Mouse (Mus musculus): ENCODE results near the gene Myo1e. TPM values are rescaled to one million over a fixed set of nuclear protein-coding genes. Genes with fewer than 3 reads are reported as not detected.

Myo1e gene
- total RNA-seq, 2 experiments from 2014 or later = 10.6 to 12.2 TPM

DNA sequence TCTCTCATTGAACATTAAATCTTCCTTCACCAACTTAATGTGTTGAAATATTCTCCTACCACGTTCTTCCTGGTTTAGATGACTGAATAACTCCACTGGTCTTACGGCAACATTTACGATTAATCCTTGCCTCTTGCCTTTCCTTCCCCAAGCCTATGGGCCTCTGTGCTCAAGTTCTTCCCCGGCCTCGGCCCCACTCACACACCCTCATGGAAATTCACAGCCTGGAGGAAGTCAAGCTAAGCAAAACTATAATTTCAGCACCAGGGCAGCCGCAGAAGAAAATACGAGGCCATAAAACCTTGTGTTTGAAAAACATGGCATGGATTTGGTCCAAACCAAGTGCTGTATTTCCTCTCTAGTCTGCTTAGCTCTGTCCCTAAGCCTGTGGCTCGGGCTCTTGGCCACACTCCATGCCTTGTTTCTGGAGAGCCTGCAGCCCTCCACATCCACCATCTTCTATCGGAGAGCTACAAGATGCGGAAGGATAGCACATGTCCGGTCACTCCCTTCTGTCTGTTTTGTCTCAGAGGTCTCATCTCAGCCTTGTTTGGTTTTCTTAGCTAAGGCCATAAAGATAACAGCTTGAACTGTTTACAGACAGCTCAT, 124.7 kb downstream of the Myo1e start:
- intact Hi-C loops (cut with DNase I) = no loop called here
- DNase-seq (ENCODE audit: low spot score) = no peak

DNA sequence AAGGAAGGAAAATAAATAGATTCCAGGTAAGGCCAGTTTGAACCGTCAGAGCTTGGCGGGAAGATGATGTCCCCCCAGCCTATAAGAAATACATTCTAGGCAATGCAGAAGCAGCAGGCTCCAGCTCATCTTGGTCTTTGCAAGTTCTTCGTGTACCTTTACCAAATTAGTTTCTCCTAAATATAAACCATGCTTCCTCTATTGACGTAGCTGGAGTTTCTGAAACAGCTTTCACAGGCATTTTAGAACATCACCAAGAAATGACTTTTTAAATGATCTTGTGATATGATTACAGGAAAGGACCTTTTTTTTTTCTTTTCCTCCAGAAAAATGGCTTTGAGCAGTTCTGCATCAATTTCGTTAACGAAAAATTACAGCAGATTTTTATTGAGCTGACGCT, 131.2 kb downstream of the Myo1e start:
- no peak for DNase-seq (ENCODE audit: low spot score)
- intact Hi-C loops (cut with DNase I) = no loop called here

DNA sequence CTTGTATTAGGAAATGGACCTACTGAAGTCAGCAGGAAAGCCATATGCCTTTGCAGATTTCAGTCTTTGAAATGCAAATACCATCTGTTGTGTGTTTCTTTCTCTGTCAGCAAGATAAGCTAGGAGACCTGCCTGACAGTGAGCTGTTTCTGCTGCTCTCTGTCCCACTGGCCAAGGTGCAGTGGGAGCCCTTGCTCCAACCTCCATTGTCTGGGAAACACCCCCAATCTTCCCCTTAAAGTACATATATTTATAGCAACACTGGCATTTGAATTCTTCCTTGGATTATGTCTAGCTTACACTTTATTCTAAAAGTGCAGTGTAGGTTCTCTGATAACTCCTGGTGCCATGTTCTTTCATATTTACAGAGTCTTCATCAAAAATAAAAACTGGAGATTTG, 131.7 kb downstream of the Myo1e start:
- intact Hi-C loops (cut with DNase I) = no loop called here
- no peak for DNase-seq (ENCODE audit: low spot score)

DNA sequence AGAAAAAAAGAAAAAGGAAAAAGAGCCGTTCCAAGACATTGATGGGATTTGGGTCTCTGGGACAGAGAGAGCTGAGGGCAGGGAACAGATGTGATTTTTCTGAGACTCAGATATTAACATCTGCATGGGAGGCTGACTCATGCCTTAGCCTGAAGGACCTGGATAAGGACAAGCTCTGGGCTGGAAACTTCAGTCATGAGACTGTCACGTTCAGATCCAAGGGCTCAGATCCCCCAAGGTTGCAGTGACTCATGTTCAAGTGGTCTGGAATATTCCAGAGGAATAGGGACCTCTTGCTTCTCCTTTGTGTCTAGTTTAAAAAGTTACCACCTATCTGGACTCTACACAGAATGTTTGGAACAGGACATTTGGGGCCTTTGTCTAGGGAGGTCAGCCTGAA, 142.1 kb downstream of the Myo1e start:
- no peak for DNase-seq (ENCODE audit: low spot score)
- intact Hi-C loops (cut with DNase I) = no loop called here

DNA sequence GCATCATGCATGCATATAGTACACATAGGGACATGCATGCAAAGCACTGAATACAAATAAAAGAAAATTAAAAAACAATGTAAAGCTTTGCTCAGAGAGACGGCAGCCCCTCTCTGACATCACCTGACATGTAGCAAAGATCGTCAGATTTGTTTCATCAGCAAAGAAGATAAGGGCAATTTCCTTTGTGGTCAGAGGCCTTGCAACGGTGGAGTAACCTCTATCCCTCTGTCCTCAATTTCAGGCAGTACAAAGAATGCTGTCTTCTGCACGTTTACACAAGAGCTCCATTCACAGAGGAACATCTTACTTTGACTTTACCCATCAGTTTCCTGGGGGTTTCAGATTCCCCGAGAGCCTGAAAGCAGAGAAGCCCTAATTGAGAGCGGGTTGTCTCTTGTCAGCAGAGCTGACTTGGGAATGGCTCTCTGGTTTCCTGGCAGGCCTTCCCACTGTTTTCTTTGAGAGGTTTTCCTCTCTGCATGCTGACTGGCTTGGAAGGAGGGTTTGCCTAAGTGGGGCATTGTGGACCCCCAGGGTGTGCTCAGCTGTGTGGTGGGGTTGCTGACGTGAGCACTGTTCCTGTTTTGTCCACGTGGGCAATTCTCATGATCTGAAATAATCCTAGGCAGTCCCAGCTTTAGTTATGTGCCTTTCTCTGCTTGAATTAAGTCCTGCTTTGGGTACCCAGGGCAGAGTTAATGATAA, 144.6 kb downstream of the Myo1e start:
- intact Hi-C loops (cut with DNase I) = no loop called here
- DNase-seq (ENCODE audit: low spot score) = no peak

DNA sequence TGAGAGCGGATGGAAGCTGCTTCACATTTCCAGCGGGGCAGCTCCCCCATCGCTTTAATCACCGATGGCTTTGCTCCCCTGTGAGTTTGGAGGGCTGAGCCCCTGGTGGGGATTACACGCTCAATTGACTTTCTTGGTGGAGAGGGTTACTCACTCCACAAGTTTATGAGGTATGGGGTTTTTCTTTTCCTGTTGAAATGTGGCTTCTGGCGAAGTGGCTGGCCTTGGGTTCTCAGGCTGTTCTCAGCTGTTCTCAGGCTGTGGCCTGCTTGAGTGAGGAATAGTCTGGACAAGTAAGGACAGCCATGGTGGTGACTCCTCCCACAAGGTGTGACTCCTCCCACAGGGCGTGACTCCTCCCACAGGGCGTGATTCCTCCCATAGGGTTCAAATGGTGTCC, 149.1 kb downstream of the Myo1e start:
- DNase-seq (ENCODE audit: low spot score) = no peak
- intact Hi-C loops (cut with DNase I) = no loop called here

DNA sequence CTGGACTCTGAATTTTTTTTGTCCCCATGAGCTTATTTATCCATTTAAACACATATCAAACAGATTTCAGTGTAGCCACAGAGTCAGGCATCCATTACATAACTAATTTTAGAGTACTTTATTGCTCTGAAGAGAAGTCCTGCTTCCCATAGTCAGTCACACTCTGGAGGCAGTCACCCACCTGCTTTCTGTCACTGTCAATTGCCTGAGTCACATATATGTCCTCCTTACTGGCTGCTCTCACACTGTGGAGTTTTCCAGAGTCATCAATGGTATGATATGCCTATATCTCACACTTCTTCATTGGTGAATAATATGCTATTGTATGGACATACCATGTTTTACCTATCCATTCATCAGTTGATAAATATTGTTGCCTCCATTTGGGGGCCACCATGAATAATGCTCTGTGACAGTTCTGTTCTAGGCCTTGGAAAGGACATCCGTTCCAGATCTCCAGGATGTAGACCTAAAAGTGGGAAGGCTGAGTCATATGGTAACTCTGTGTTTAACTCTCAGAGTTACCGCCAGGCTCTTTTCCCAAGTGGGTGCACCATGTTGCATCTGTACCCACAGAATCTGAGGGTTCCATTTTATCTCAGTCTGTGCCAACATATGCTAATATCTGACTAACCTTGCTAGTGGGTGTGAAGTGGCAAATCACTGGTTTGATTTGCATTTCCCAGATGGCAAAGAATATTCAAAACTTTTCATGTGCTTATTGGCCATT, 152.4 kb downstream of the Myo1e start:
- intact Hi-C loops (cut with DNase I) = no loop called here
- DNase-seq (ENCODE audit: low spot score) = no peak

DNA sequence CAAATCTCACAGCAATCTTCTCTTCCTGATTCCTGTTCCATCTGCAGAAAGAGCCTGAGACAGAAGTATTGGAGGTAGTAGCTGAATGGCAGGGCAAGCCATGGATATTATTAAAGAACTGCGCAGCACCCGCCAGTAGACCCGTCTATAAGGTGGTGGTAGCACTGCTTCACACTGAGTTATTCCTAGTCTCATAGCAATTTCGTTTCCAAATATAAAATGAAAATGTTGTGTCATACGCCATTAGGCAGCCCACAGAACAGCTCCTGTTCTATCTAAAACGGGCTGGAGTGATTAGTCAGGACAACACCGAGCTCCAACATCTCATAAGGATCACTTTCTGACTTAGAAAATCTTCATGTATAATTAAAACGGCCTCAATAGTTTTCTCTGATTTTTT, 157.6 kb downstream of the Myo1e start:
- intact Hi-C loops (cut with DNase I) = loop anchor here (5.0 kb wide), 1 partner anchor 157 kb away; the partner anchor contains the start of gene Myo1e
- no peak for DNase-seq (ENCODE audit: low spot score)

DNA sequence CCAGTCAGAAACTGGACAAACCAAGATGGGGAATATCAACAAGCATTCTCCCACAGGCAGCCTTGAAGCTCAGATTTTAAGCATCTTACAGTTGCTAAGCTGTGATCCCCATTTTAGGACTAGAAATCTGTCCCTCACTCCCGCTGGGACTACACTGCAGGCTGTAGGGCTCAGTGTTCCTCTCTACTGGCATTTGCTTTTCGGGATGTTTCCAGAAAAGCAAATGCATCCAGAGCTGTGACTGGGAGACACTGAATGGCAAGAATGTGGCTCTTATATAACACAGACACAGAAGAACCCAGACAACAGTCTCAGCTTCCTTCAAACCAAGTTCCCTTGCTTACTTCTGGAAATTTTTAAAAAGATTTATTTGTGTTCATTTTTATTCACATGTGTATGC, 158.8 kb downstream of the Myo1e start:
- DNase-seq (ENCODE audit: low spot score) = no peak
- intact Hi-C loops (cut with DNase I) = loop anchor here (5.0 kb wide), 1 partner anchor 159 kb away; the partner anchor contains the start of gene Myo1e

DNA sequence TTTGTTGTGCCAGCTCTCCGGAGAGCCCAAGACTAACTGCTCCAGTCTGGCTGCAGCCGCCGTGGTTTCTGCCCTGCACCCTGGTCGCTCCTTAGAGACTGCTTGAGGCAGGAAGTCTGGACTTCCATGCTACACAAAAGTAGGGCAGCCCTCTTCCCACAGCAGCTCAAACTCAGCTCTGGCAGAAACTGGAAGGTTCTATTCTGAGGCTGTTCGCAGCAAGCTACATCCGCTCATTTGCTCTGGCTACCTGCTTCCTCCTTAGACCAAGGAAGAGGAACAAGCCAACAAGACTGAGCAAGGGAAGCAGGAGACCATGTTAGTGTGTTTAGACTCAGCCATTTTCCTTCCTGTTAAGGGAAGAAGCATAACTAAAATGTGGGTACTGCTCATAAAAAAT, 159.7 kb downstream of the Myo1e start:
- intact Hi-C loops (cut with DNase I) = loop anchor here (5.0 kb wide), 1 partner anchor 160 kb away; the partner anchor contains the start of gene Myo1e
- no peak for DNase-seq (ENCODE audit: low spot score)

DNA sequence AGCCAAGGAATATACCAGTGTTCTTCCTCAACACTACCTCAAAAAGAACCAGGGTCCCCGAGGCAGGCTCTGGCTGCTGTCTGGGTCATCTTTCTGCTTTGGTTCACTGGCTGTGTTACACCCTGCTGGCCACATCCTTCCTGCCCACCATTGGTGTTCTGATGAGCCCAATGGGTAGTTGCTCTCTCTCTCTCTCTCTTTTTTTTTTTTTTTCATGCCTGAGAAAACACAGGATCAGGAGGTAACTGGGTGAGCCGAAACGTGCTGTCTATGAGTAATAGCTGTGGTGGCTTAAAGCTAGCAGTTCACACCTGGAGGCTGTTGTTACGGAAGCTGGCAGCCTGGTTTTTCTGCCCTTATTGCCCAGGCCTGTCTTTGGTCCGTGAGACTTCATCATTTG, 164.5 kb downstream of the Myo1e start:
- no peak for DNase-seq (ENCODE audit: low spot score)
- intact Hi-C loops (cut with DNase I) = no loop called here

DNA sequence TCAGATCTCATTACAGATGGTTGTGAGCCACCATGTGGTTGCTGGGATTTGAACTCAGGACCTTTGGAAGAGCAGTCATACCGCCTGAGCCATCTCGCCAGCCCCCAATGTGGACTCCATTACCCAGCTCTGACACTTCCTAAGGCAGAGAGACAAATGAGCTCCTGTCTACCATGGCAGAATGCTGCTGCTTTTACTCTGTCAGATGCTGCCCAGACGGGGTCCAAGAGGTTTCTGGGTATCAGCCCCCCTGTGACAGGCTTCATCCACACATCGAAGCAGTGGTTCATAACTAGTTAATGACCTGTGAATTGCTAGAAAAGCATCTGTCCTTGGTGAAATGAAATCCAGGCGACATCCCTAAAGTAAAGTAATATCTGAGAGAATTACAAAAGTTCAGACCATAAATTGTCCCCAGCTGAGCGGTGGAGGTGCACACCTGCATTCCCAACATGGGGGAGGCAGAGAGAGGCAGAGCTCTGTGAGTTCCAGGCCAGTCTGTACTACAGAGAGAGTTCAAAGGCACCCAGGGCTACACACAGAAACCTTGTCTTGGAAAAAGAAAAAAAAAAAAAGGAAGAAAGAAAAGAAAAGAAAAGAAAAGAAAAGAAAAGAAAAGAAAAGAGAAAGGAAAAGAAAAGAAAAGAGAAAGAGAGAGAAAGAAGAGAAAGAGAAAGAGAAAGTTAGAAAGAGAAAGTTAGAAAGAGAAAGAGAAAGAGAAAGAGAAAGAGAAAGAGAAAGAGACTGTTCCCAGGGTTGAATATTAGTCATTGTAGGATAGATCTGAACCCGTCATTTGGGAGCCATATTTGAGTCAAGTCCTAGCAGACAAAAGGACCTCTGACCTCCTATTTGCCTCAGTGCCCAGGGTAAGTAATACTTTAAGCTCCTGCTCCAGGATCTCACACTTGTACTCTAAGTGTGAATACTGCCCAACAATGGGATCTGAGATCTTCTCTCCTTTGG, 172.6 kb downstream of the Myo1e start:
- intact Hi-C loops (cut with DNase I) = no loop called here
- no peak for DNase-seq (ENCODE audit: low spot score)

DNA sequence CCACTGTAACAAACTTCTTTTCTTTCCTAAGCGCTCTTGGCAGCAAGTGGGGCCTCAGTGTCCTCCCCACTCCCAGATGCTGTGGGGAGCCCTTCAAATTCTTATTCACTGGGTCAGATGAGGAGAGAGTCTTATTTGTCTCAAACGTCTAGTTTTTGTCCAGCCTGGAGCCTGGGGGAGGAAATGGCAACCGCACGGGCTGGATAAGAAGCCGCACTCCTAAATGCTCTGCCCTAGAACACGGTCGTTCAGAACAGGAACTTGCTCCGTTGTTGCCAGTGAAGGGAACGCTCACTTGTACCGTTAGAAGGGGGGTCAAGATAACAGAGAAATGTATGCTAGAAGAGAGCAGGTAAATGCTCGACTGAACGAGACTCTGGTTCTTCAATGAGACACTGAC, 174.9 kb downstream of the Myo1e start:
- intact Hi-C loops (cut with DNase I) = no loop called here
- DNase-seq (ENCODE audit: low spot score) = no peak

DNA sequence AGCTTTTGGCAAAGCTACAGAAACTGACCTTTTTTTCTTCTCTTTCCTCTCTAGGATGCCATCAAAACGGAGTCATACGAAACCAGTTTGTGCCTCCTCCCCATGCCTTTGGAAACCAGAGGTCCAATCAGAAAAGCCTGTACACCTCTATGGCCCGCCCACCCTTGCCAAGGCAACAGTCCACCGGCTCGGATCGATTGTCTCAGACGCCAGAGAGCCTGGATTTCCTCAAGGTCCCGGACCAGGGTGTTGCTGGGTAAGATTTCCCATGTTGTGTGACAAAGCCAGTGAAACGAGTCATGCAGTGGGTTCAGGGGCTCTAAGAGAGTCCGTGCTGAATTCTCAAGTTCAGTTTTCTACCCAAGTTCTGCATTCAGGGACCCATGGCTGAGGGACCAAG, 176.6 kb downstream of the Myo1e start:
- intact Hi-C loops (cut with DNase I) = no loop called here

DNA sequence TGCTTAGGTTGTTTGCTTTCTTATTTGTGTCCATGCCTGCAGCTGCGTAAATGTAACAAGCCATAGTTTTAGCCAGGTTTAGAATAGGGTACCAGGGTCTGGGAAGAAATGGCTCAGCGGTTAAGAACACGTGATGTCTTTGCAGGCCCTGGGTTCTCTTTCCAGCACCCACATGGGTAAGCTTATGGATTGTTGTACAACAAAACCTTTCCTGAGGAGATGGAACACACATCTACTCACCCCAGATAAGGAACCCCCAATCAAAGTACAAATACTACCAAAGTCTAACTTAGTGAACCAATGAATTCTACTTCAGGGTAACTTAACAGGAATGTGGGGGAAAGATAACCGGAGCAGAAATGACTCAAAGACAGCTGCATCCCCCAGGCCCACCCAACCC, 177.3 kb downstream of the Myo1e start:
- no peak for DNase-seq (ENCODE audit: low spot score)

More for the DNA sequence above, 176.6 kb downstream of the Myo1e start:
- no peak for DNase-seq (ENCODE audit: low spot score)

DNA sequence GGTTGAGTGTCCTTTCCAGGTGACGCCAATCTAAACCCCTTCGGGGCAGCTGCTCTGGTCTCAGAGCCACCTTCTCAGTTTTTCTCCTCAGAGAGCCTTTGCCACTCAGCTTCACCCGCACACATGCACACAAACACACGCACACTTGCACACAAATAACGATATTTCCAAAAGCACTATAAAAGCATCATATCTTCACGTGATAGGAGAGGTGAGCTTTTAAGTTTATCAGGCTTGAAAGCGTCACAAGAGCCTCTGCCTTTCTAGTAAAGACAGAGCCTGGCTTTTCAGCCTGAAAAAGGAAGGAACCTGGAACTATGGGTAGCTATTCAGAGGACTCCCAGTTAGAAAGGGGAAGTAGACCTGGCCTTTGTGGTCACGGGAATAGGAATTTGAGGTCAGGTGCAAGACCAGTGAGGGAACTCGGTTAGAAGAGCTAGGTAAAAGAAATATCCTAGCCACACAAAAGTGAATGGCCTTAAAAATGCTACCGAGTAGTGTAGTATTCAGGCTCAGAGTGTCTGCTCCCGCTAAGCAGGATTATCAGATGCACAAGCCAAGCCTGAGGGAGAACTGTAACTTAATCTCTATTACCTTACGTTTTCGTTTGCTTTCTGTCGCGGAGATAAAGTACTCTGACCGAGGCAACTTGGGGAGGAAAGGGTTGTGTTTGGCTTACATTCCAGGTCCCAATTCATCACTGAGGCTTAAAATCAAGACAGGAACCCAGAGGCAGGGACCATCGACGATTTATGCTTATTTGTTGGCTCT, 178.0 kb downstream of the Myo1e start:
- DNase-seq (ENCODE audit: low spot score) = no peak
- intact Hi-C loops (cut with DNase I) = no loop called here

More for the DNA sequence above, 177.3 kb downstream of the Myo1e start:
- intact Hi-C loops (cut with DNase I) = no loop called here

DNA sequence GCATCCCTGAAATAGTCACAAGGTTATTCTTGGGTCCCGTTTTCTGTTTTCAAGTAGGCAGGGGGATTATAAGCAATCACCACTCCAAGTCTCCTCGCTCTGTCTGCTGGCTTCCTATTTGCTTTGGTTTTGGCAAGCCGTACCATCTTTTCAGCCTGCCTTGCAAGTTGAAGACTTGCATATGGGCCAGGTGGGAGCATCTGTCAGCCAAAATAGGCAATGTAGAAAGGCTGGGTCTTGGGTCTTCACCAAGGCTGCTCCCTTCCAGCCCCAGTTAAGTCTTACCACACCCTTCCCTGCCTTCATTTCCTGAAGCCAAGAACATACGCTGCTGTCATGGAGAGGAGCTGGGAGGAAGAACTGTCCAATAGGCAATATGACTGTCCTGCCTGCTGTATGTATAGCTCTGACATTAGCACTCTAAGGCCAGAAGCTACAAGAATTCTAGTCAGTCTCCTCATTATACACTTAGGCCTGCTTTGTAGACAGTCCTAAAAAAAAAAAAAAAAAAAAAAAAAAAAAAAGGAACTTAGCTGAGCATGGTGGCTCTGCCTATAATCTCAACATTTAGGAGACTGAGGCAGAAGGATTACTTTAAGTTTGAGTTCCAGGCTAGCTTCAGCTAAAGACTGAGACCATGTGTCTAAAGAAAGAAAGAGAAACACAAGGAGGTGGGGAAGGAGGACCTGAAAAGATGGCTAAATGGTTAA, 180.4 kb downstream of the Myo1e start:
- intact Hi-C loops (cut with DNase I) = no loop called here
- DNase-seq (ENCODE audit: low spot score) = no peak

DNA sequence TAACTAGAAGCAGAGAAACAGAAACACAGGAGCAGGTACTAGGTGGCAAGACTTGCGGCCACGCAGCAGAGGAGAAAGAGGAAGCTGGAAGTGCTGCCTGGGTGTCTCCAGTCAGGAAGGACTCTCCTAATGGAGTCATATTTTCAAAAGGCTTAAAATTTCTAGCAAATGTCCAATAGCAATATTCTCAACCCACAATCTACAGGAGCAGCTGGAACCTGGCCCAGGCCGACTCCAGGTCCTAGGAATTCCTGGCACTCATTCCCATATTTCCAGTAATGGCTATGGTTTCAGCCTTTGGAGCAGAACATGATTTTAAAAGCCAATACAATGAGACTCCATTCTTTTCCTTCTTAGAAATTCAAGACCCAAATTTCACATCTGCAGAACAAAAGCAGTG, 182.4 kb downstream of the Myo1e start:
- no peak for DNase-seq (ENCODE audit: low spot score)
- intact Hi-C loops (cut with DNase I) = no loop called here

DNA sequence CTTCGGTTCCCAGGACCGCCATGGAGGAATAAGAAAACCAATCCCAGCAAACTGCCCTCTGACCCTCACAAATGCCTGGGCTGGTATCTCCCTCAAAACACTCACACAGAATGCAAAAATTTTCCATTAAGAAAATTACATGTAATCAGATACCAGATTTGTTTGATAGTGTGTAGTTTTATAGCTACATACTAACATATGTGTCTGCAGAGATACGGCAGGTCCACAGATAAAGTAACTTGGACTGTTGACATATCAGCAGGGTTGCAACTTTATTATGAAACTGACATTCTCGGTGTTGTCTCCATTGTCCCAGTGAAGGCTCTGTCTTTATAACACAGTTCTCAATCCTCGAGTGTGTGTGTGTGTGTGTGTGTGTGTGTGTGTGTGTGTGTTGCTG, 183.9 kb downstream of the Myo1e start:
- DNase-seq (ENCODE audit: low spot score) = no peak
- intact Hi-C loops (cut with DNase I) = loop anchor here (5.0 kb wide), 1 partner anchor 374 kb away; no protein-coding TSS in a partner anchor
